Mouse (Mus musculus) spleen, adult 2 months (tissue): ENCODE data around the gene Msrb3. TPM values are rescaled to one million over a fixed set of nuclear protein-coding genes. Genes with fewer than 3 reads are reported as not detected.

Source experiments
- DNase-seq, 2 experiments: peaks; one replicate each; pipeline versions ENCODE4 v3.0.0 to v3.0.0-alpha.2; 2012 to 2021; ENCODE audit warnings: low spot score in 2 of 2, low read depth in 1 of 2
- H3K27ac ChIP-seq: fragments of 200-500 bp; 2 replicates; pipeline ENCODE4 v1.5.1; 2012; ENCODE audit warnings: low read length, inconsistent platforms; ENCODE audit not compliant: insufficient read depth
- H3K27me3 ChIP-seq: fragments of 200-500 bp; 2 replicates; pipeline ENCODE4 v1.6.1; 2012; ENCODE audit warnings: mild to moderate bottlenecking, moderate library complexity, low read length, inconsistent platforms; ENCODE audit not compliant: control insufficient read depth, insufficient read depth
- H3K36me3 ChIP-seq: fragments of 200-500 bp; 2 replicates; pipeline ENCODE4 v1.6.1; 2012; ENCODE audit warnings: mild to moderate bottlenecking, low read length, inconsistent platforms; ENCODE audit not compliant: control insufficient read depth, insufficient read depth
- H3K4me1 ChIP-seq: fragments of 200-500 bp; 2 replicates; pipeline ENCODE4 v1.6.1; 2011; ENCODE audit warnings: inconsistent platforms; ENCODE audit not compliant: control insufficient read depth, insufficient read depth, insufficient read length
- H3K4me3 ChIP-seq: fragments of 200-500 bp; 2 replicates; pipeline ENCODE4 v1.5.1; 2011; ENCODE audit warnings: mild to moderate bottlenecking, inconsistent platforms; ENCODE audit not compliant: insufficient read depth, insufficient read length; ENCODE audit errors: extremely low read depth
- CTCF ChIP-seq: fragments of 200-500 bp; IDR thresholded peaks from 2 replicates; pipeline ENCODE4 v1.5.1; 2011; ENCODE audit warnings: mild to moderate bottlenecking, inconsistent platforms; ENCODE audit not compliant: insufficient read depth, insufficient read length, insufficient replicate concordance; ENCODE audit errors: extremely low read depth
- POLR2A ChIP-seq: fragments of 200-500 bp; IDR thresholded peaks from 2 replicates; pipeline ENCODE4 v1.6.1; 2011; ENCODE audit warnings: low read depth, low read length, inconsistent platforms
- WGBS: fragments of 180-500 bp; shearing (Covaris S2); methylation state at CpG from one replicate; pipeline ENCODE4 v1.1.7; 2018; 5-methylcytosine and 5-hydroxymethylcytosine counted together
- polyA plus RNA-seq: library from polyadenylated mRNA; depleted of rRNA; stranded (reverse); fragments of >200 nt; gene quantifications from 2 replicates; pipeline ENCODE4 v1.2.3, GENCODE M21; 2012

Msrb3 gene
- polyA plus RNA-seq, 1 experiment: 4.5 TPM

- Histone ChIP-seq H3K27ac (no peak overlapping the region), H3K36me3 (no peaks in the 10 kb centered on the region), H3K4me1 (no peaks in the 10 kb centered on the region; the same call in 1 of the 2 replicates), H3K27me3 (no peaks in the 10 kb centered on the region), H3K4me3 (no peak overlapping the region)
- no peak for DNase-seq
- TF ChIP-seq CTCF (no peak), POLR2A (no peak)
- WGBS: 91% methylated on average over 7 of the region's 7 CpGs
These were observed 15.4 kb upstream of the Msrb3 start for GRCm38 (mm10) chr10:120914286-120914685.

- TF ChIP-seq CTCF (no peak), POLR2A (no peak)
- no peaks in the 10 kb centered on the region for H3K27me3 ChIP-seq
- no peak overlapping the region for H3K4me3 ChIP-seq
- WGBS: 19% methylated on average over 7 of the region's 7 CpGs
- H3K36me3 ChIP-seq: no peaks in the 10 kb centered on the region
- H3K4me1 ChIP-seq: no peaks in the 10 kb centered on the region; the same call in 1 of the 2 replicates
- no peak overlapping the region for H3K27ac ChIP-seq
- DNase-seq: no peak
These were observed 14.9 kb upstream of the Msrb3 start for GRCm38 (mm10) chr10:120913796-120914195.

- Histone ChIP-seq H3K27ac (no peak overlapping the region), H3K27me3 (no peaks in the 10 kb centered on the region), H3K4me1 (no peaks in the 10 kb centered on the region; the same call in 1 of the 2 replicates), H3K36me3 (no peaks in the 10 kb centered on the region), H3K4me3 (no peak overlapping the region)
- no peak for DNase-seq
- no peak for TF ChIP-seq CTCF
- TF ChIP-seq POLR2A: no peak
- 86% methylated on average over 4 of the region's 4 CpGs for WGBS
These were observed 13.1 kb upstream of the Msrb3 start for GRCm38 (mm10) chr10:120911971-120912370.

- Histone ChIP-seq H3K36me3 (no peaks in the 10 kb centered on the region), H3K4me1 (no peaks in the 10 kb centered on the region; the same call in 1 of the 2 replicates), H3K27me3 (no peaks in the 10 kb centered on the region), H3K27ac (no peak overlapping the region), H3K4me3 (no peak overlapping the region)
- WGBS: 92% methylated on average over 11 of the region's 11 CpGs
- TF ChIP-seq CTCF (no peak), POLR2A (no peak)
- DNase-seq: no peak
These were observed 10.1 kb upstream of the Msrb3 start for GRCm38 (mm10) chr10:120908776-120909574.

- Histone ChIP-seq H3K36me3 (no peaks in the 10 kb centered on the region), H3K27ac (no peak overlapping the region), H3K4me3 (no peak overlapping the region; the same call in 1 of the 2 replicates), H3K4me1 (no peaks in the 10 kb centered on the region), H3K27me3 (0 out of 2 replicates have a peak, but pooled peaks cover 1% of the 10 kb centered on the region)
- WGBS: 79% methylated on average over 10 of the region's 10 CpGs
- DNase-seq: no peak
- TF ChIP-seq CTCF (no peak), POLR2A (no peak)
These were observed 5.8 kb upstream of the Msrb3 start for GRCm38 (mm10) chr10:120904676-120905075.

GRCm38 (mm10) chr10:120903843-120904468, 5.1 kb upstream of the Msrb3 start:
- WGBS: 60% methylated on average over 4 of the region's 4 CpGs
- H3K4me3 ChIP-seq: no peak overlapping the region
- no peaks in the 10 kb centered on the region for H3K36me3 ChIP-seq
- peaks cover 2% of the 10 kb centered on the region for H3K27me3 ChIP-seq
- TF ChIP-seq POLR2A: no peak
- TF ChIP-seq CTCF: no peak
- H3K4me1 ChIP-seq: no peaks in the 10 kb centered on the region; the same call in 1 of the 2 replicates
- no peak for DNase-seq
- no peak overlapping the region for H3K27ac ChIP-seq

- Histone ChIP-seq H3K4me1 (peaks cover 6% of the 10 kb centered on the region; the same call in 1 of the 2 replicates), H3K27me3 (peaks cover 11% of the 10 kb centered on the region), H3K27ac (no peak overlapping the region), H3K4me3 (no peak overlapping the region), H3K36me3 (no peaks in the 10 kb centered on the region)
- WGBS: 78% methylated on average over 9 of the region's 9 CpGs
- TF ChIP-seq POLR2A: no peak
- no peak for TF ChIP-seq CTCF
- no peak for DNase-seq
These were observed 2.8 kb upstream of the Msrb3 start for GRCm38 (mm10) chr10:120901746-120902145.
